Mouse (Mus musculus) A20 (cell line): ENCODE results near the gene Brsk2.
"Not testable (repeated sequence)": the region's sequence is repeated elsewhere in the genome, so short reads cannot be mapped to it uniquely, and the experiment has no call there.

ENCODE experiments used
- DNase-seq: peaks from one replicate; pipeline ENCODE4 v3.0.0-alpha.2; 2011; ENCODE audit warnings: low read depth, low spot score

Gene Brsk2

DNA sequence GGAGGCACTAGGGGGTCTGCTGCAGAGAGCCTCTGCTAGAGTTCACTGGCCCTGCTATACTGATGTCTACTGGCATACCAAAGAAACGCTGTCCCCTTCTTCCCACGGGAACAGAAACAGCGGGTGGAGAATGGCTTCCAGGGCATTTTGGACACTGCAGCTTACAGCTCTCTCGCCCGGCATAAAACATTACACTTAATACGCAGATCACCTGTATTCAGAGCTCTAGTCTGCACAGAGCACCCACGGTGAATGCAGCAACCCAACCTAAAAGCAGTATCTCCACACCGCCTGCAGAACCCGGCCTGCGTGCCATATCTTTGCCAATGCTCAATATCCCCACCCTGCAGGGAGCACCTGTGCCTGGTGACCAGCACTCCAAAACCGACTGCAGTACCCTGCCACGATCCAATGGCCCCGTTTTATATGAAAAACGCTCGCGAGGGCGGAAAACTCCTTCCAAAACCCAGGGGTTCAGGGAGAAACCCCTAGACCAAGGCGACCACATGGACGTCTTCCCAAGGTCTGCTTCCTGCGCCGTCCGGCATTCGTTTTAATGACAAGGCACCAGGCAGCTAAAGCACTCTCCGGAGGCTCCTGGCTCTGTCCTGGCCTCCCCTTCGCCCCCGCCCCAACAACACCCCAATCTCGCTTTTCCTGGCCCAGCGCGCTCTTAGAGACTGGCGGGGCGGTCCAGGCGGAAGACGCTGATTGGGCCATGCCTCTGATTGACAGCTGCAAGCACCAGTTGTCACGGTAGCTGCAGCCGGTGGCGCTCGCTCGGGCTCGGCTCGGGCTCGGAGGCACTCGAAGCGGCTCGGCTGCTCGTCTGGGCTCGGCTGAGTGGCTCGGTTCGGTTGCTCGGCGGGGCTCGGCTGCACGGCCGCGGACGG, at the start of gene Brsk2:
Gene Brsk2 (plus strand): TSS at position 846 of the 893 bp plus-strand sequence.
- no peak for DNase-seq

DNA sequence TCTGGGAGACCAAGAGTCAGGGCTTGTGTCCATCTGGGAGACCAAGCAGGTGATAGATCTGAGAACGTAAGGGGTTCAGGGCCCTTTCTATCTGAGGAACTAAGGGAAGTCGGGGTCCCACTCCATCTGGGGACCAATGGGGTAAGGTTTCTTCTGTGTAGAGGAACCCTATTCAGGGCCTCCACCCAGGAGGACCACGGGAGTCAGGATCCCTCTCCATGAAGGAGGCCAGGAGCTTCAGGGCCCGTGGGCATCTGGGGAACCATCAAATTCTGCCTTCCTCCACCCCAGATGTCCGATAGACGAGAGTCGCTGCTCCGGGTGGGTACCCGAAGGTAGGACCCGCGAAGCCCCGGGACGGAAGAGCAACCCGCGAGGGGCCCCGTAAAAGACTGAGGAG, 47.7 kb upstream of the Brsk2 start:
- no peak for DNase-seq

DNA sequence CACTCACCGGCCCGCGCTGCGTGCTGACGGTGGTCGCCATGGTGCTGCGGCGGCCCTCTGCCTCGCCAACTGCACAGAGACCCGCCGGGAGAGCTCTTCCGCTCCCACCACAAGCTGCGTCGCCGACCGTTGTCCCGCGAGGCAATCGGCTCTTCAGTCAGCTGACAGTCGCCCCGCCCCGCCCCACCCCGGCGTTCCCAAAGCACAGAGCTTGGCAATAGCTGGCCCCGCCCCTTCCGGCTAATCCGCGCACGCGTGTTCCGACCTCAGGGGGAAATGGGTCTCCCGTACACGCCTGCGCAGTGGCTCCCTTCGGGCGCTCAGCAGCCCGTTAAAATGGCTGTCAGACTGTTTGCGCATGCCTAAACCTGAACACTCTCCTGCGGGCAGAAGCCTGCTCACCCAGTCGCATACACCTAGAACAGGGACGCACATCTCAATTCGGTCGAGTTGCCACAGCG, 47.3 kb upstream of the Brsk2 start:
- DNase-seq: peak; percentile 99

DNA sequence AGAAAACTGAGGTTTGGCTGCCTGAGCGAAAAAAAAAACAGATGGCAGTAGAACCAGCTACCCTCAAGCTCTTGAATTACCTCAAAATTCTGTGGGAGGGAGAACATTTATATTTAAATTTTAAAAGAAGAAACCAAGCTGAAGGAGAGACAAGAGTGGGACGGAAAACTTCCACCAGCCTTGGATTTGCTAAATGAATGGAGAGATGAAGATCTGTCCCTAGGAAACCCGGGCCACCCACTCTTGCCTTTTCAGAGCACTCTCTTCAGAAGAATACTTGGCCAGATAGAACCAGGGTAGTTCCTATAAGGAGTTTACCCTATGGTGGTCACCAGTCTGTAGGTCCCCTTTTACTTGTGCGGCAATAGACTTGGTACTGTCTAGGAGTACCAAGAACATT, 46.8 kb upstream of the Brsk2 start:
- peak; percentile 4 for DNase-seq

DNA sequence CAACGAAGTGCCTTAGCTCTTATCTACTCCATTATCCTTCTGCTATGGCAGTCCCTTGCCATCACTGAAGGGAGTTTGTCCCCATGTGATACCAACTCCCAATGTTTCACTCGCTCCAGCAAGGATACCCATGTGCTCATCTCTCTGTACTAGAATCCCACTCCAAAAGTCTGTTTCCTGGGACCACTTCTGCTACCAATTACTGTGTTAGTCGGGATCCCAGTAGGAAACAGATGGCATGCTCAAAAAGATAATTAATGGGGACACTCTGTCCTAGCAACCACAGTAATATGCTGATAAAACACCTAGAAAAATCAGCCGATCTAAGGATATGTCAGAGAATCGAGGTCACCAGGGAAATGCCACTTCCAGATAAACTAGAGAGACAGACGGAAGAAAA, 41.0 kb upstream of the Brsk2 start:
- DNase-seq: no peak

DNA sequence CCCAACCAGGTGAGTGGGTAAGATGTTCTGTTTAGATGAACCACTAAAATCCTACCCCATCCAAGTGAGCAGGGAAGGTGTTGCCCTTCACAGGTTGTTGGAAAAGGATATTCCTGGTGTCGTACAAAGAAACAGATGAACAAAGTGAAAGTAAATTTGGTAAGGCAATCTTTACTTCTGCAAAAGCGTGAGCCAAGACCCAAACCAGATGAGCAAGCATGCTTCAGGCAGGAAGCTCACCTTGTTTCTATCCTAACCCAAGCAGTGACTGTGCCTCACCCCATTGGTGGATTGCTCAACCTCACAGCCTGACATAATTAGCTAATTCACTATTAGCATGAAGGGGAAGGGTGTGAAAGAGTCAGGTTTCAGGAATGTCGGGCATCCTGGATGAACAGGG, 38.2 kb upstream of the Brsk2 start:
- DNase-seq: peak; percentile 21

DNA sequence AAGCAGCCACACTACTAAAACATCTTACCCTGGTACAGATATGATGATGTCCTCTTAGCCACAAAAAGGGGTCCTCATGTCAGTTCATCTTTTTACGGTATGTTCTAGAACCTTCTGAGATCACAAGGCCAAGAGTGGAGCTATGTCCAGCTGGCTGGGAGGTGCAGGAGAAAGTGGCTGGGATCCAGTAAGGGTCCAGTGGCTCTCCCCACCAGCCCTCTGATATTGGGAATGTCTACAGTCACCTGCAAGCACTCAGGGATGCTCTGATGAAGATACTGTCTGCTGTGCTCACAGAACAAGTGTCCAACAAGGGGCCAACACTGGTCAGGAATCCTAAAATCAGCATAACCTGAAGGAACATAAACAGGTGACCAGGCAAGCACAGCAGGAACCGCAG, 31.1 kb upstream of the Brsk2 start, which contains the start of gene Tollip:
Gene Tollip (minus strand): TSS at position 101 of the 400 bp plus-strand sequence.
- no peak for DNase-seq

DNA sequence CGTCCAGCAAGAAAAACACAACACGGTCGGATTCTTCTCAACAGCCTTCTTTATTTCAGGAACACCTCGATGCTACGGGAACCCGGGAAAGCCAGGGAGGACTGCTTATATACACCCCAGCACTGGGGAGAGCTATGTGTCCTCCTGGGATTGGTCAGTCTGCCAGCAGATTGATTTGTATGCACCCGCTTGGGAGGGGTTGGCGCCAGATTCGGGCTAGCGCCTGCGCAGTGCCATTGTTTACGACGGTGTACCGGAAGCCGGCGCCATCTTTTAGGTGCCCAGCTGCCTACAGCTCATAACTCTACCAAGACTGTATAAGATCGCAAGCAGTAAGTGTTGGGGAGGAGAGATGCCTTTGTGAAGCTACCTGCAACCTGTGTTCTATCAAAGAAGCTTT, 25.4 kb upstream of the Brsk2 start:
- DNase-seq: not testable (repeated sequence)

DNA sequence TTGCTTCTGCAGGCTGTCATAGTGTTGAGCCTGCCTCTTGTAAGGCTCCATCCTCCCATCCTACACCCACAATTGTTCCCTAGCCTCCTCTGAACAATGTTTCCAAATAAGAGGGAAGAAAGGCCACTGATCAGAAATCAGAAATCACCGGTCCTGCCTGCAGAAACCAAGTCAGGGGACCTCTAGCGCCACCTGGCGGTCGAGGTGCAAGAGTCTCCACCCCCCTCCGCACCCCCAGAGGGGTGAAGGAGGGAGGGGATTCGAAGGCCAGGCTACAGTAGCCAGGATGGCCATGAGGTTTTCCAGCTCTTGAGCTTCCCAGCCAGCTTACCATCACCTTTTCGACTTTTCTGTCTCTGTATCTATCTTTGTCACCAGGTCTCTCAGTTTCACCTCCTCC, 24.6 kb upstream of the Brsk2 start:
- peak; percentile 57 for DNase-seq

DNA sequence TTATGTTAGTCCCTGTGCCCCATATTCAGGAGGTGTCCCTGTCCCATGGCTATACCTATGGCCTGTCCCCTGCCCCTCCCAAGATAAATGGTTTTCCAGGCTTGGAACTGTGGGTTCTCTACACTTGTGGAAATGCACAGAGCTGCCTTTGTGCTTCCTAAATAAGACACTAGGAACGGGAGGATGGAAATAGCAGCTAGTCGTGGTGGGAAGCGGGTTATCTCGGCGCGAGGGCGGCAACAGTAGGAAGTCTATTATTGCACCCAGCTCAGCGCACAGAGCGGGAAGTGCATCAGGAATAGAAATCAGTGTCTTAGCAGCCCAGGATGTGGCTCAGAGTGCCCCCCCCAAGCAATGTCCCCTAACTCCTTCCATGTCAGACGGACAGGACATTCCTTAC, 20.9 kb upstream of the Brsk2 start:
- no peak for DNase-seq

DNA sequence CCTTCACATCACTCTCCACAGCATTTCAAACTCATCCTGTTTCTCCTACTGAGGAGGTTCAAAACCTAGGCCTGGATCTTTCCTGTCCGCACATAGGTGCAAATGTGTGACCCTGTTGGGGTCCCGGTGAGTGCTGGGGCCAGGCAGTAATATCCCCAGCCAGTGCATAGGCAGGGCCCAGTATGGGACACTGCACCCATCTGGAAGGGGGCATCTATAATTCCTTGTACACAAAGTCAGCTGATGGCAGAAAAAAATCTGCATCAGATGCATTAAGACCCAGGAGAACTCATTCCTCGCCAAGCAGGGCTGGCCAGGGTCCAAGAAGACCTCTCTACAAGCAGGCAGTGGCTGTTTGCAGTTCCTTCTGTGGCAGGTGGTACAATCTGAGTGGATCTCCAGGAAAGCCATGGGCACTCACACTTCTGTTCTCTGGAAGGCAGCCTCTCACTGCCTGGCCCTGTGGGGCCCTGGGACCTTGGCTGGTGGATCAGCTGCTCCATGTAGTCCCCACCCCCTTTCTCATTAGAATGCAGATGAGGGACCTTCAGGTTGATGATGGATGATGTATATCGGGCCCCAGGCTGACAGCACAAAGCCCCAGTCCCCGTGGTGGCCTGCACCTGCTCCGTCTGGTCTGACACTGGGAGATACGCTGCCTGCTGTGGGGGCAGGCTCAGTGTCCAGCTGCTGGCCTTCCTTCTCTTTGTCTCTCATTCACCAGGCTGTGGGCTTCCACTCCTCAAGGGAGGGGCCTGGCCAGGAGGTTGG, 15.2 kb upstream of the Brsk2 start:
- DNase-seq: no peak

DNA sequence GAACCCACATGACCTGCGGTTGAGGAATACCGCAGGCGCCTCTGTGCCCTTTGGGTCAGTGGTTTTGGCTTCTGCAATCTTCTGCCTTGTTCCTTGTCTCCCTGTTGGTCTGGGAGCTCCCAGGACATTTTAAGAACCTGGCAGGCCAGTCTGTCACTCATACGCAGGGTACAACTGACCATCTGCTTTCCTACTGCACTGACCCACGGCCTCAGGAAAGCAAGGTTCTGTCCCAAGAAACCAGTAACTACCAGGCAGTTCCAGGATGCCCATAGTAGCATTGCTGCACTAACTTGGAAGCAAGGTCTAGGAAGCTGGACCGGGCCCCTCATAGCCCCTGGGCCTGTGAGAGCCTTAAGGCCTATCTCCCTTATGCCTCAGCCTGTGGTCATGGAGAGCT, 14.6 kb upstream of the Brsk2 start:
- no peak for DNase-seq

DNA sequence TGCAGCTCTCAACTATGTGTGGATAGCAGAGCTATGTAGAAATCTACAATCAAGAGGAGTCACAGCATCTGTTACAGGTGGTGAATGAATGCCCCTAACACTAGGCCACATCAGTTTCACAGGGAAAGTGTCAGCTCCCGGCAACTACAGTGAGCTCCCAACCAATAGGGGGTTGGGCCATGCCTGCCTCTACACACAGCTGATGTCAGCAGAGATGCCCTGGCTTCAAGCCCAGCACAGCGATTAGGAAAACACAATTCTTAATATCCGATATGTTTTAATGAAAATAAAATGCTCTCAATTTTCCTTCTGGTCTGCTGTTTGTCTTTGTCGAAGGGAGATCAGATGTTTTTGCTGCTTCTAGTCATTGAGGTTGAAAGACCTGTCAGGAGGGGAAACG, 6.1 kb upstream of the Brsk2 start:
- no peak for DNase-seq

DNA sequence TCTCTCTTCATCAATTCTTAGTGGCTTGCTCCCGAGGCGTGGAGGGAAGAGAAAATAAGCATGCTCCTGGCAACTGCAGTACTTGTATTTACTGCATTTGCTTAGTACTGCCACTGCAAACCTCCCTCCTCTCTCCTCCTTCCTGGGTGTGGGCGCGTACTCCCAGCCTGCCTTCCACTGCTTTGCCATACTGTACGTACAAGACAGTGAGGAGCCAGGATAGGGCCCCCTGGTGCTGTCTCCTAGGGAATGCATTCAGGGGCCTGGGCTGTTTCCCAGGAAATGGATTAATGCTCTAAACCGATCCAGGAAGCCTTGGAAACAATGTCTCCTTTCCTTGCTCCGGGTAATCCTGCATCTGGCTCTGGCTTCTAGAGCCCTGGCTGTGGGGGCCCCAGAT, 3.6 kb upstream of the Brsk2 start:
- no peak for DNase-seq

DNA sequence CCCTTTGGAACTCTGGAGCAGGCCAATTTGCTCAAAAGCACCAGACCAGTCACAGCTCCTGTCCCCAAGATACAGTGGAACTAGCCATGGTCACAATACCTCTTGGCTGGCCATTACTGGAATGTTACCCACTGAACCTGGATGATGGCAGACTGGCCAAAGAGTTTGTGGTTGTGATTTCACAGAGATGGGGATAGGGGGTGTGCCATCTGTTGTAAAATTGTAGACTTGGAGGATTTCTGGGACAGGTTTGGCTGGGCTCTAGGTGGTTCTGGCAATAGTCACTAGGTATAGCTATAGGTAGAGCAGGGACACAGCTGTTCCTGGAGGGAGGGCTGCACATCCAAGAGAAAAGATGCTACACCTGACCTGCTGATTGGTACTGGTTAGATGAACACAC, 2.0 kb upstream of the Brsk2 start:
- no peak for DNase-seq

DNA sequence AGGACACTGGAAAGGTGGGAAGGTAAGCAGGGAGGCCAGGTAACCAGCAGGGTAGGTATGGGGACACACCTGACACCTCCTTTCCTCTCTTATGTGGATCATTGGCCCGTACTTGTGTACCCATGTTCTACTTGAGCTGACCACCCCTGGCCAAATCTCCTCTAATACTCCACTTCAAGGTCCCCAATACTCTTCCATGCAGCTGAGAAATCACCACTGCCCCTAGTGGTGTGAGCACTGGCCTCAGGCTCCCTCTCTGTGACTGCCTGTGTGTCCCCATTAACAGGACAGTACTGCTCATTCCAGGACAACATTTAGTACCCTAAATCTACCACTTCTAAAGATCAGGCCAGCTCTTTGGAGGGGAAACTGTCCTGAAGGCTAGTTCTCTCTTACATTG, 1.5 kb upstream of the Brsk2 start:
- no peak for DNase-seq

DNA sequence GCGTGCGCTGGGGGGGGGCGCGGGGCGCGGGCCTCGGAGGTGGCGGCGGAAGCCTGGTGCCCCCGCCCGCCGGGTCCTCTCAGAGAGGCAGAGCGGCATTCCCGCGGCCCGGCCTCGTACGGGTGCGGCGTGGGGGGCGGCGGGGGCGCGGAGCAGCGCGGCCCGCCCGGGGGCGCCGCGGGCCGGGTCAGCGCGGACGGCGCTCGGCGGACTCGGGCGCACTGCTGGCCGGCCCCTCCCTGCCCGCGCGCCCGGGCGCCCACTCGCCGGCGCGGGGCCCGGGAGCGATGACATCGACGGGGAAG, 200 bp downstream of the Brsk2 start:
- DNase-seq: no peak

DNA sequence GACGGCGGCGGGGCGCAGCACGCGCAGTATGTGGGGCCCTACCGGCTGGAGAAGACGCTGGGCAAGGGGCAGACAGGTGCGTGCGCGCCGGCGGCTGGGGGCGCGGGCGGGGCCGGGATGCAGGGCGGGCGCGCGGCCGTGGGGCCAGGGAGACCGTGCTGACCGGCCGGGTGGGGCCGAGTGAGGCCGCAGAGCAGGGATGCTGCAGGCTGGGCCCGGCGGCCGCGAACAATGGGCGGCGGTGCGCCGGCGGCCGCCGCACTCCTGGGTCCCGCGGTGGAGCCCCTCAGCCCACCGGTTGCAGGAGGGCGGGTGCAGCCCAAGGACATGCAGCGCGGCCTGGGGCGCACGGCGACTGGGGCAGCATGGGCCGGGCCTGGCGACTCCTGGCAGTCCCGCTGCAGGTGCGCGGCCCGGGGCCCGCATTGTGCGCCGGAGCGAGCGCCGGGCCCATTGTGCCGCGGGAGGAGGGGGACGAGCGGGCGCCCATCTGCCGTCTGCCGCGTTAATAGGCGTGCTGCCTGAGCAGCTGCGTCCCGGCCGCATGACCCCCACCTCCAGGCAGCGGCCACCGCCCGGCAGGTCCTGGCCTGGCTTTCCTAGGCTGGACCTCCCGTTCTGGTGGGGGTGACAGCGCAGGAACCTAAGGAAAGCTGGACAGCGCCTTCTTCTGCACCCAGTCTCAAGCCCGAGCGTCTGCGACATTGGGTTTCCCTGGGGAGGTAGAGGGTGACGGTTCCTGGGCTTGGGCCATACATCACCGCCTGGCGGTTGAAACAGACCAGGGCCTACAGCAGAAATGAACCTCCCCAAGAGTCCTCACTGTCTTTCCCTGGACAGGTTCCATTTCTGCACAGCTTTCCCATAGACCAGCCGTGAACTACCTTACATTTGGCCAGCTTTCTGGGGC, 808 bp downstream of the Brsk2 start:
- no peak for DNase-seq

DNA sequence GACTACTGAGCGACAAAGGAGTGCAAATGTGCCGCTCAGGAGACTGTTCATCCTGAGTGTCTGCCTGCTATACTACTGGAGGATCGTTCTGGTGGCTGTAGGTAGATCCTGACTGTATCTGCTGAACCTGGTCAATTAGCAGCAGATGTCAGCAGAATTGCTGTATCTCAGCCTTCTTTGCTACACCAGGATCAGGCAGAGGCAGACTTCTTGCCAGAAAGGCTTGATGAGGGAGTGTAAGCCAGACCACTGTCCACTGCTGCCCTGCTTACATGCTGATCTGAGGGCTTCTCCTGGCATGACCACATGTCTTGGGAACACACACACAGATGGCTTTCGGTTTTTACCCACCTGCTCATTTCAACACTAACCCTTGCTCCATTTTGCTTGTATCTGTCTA, 2.3 kb downstream of the Brsk2 start:
- DNase-seq: no peak

DNA sequence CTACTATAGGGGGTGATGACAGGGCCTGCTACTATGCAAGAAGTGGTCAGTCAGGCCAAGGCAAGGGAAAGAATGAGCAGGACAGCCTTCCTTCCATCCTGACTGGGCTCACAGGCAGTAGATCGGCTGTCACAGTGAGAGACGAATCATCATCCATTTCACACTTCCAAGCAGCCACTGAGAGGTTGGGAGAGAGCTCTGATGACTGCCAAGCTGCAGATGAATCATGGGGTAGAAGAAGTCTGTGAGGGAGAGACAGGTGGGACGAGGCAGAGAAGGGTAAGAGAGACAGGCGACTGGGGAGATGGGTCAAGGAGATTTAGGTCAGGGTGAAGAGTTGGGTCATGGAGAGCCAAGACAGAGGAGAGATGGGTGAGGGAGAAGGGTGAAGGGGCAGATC, 3.4 kb downstream of the Brsk2 start:
- no peak for DNase-seq

DNA sequence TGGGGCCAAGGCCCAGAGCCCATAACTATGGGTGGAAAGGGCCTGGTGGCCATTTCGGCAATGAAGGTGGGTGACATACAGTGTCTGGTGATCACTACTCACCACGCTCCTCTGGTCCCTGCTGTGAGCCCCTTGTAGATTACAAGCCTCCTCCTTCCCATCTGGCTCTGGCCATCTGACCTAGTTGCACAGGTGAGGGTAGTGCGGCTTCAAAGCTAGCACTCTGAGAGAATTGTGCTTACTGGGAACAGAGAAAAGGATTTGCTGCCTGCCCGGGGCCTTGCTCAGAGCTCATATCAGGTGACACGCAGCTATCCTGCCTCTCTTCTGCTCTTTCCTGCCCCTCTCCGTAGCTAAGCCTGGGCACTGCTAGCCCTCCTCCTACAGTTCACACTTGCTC, 4.1 kb downstream of the Brsk2 start:
- DNase-seq: no peak
